Mouse (Mus musculus): ENCODE data around the gene Arl15.
"Not testable (repeated sequence)": the region's sequence is repeated elsewhere in the genome, so short reads cannot be mapped to it uniquely, and the experiment has no call there.

Gene Arl15

DNA sequence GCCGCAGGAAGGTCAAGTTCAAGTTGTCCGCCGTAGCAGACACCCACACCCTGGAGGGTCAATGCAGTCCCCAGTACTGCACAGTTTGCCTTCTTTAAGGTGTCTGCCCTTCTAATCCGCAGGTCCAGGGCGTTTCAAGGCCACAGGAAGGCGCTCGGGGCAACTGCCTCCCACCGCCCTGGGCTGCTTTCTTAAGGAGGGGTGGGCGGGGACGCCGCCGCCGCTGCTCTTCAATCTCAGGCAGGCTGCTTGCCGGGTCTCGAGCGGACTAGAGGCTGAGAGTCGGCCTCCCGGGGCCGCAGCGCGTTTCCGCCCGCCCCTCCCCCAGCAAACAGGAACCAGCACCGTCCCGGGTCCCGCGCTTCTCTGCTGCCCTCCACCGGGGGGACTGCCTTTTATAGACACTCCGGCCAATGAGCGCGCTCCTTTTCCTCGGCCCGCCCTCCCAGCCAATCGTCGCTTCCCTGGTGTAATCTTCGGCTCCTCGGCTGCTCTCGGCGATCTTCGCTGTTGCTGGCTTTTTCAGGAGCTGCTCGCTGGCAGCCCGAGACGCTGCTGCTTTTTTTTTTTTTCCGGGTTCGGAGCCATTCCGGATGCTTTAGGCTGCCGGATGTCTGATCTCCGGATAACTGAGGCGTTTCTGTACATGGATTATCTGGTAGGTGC is at the start of gene Arl15:
TSS of gene Arl15 (plus strand) at position 467 of the 666 bp plus-strand sequence.
- peak; percentile 97 for DNase-seq

DNA sequence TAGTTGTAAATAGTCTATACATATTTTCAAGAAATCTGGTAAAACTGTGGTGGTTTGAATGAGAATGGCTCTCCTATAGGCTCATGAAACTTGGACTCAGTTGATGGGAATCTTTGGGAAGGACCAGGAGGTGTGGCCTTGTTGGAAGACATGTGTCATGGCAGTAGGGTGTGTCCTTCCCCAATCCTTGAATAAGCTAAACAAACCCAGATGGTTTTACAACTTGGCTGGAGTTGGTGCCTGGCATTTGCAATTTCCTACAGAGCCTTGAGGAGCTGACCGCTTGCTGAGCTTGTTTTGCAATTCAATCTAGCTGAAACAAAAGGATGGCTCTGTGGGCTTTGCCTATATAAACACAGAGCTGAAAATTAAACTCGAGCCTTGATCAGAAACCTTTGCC is 49.0 kb upstream of the Arl15 start:
- DNase-seq = no peak

- DNase-seq = no peak
Measured at GRCm38 (mm10) chr13:113750766-113751165, 43.5 kb upstream of the Arl15 start.

DNA sequence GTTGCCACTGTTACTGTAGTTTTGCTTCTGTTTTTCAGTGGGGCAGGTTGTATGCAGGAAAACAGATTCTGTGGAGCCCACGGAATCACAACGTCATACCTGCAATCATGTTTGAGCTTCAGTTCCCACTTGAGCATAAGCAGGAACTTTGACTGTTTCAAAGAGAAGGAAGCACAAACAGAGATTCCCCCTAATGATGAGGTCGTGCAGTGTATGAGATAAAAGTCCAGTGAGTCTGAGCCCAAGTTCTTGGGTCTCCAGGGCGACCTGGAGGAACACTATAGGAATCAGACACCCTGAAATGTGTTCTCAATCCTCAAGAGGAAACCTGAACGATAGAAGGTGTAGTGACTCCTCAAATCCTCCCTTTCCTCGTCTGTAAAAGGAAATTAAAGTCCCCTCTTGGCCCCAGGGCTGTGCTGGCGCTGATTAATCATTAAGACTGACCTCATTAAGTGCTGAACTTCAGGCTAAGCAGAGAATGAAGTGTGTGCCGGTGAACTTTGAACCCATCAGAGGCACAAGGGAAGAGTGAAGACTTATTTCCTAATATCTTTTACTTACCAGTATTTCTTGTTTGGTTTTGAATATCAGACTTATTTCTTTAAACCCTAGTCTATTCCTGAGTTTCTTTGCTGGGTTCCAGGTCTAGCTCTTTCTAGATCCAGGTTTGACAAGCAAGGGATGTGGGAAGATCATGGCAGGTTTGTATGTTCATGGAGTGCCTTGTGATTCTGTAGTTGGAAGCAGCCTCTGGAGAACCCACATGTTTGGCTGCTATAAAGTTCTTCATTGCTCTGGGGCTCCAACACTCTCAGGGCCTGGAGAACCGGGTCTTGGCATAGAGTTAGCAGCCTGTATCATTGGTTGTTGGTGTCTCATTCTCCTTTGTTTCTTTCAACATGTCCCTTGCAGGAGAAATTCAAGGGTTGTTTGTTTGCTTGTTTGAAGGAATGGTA is 39.3 kb upstream of the Arl15 start:
- no peak for DNase-seq

GRCm38 (mm10) chr13:113755779-113756178 is 38.5 kb upstream of the Arl15 start:
- DNase-seq = no peak

DNA sequence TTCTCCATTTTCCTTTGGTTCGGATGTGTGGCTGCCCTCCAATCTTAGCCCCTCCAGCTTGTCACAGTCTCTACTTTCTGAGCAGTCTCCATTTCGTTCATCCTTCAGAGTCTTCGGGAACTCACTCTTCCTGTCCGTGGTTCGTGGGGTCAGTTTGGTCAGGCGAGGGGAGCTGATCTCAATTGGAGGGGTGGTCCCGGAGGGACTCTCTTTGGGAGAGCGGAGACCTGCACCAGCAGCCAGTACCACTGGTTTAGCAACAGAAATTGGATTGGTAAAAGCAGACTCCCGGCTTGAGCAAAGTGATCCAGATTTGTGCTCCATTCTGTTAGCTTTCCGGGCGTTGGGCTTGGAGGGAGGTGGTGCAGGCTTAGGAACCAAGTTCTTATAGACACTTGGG is 32.6 kb upstream of the Arl15 start:
- DNase-seq = no peak

DNA sequence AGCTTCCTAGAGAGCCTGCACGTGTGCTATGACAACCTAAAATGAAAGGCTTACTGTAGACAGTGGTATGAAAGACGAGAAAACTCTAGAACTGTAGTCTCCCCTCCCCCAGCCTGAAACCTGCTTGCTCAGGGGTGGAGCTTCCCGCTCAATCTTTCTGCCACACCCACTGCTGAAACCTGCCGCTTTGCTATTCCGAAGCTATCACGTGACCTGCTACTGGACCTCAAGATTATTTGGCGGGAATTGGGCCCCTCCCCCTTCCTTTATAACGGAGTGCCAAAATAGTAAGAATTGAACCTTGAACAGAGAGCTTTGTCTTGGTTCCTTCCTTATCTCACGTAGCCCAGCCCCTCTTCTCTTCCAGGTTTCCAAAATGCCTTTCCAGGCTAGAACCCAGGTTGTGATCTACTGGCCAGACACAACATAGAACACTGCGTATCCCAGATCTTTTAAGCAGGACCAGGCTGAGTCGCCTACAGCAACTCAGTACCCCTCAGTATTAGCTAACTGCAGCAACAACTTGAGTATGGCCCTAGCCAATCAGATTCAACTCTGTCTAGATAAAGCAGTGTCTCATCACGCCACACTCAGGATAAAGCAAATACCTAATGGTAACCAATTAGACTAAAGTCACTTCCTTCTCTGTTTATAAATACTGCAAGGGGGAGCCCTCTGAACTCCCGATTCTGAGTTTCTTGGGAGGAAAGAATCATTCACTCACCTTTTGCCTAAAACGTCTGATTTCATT is 31.4 kb upstream of the Arl15 start:
- no peak for DNase-seq

GRCm38 (mm10) chr13:113765411-113765810 is 28.9 kb upstream of the Arl15 start:
- no peak for DNase-seq

DNA sequence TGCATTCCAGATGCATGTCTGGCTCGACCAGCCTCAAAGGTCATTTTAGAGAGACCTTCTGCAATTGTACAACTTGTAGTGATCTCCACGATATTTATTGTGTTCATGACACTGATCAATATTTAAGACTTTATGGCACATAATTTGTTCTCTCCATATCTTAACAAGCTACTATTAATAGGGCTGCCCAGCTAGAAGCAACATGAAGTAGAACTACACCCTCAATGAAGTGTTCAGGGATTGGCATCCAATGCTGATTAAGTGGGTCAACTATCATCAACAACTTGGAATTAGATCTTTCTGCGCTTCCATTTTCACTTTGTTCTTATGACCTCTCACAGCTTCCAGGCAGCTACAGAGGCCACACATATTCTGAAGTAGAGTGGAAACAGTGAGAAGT is 24.5 kb upstream of the Arl15 start:
- no peak for DNase-seq

- no peak for DNase-seq
Measured at GRCm38 (mm10) chr13:113770340-113770739, 24.0 kb upstream of the Arl15 start.

DNA sequence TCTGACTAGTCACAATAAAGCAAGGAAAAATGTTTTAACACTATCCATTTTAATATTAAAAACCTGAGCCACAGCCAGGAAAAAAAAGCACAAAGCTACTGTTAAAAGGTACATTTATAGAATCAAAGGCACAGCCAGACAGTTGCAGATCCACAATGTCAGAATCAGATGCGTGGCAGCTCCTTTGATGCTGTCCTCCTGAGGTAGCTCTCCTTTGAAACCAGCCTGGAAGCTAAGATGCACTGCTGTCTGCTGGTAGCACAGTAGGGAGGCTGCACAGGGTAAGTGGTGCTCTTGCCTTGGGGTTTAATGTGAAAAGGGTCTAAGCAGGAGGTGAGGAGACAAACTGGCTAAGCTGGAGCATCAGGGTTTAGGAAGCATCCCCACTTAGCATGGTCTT is 23.0 kb upstream of the Arl15 start:
- no peak for DNase-seq

DNA sequence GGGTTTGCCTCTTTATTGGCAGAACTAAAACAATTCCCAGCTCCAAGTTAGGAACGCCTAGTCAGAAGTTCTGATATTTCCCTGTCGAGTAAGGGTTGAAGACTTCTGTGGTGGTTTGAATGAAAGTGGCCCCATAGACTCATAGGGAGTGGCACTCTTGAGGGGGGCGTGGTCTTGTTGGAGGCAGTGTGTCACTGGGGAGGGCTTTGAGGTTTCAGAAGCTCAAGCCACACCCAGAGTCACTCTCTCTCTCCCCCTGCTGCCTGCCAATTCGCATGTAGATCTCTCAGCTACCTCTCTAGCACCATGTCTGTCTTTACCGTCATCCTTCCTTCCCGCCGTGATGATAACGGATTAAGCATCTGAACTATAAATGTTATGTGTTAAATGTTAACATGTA is 19.5 kb upstream of the Arl15 start:
- no peak for DNase-seq

- no peak for DNase-seq
Measured at GRCm38 (mm10) chr13:113775244-113776140, 18.8 kb upstream of the Arl15 start.

DNA sequence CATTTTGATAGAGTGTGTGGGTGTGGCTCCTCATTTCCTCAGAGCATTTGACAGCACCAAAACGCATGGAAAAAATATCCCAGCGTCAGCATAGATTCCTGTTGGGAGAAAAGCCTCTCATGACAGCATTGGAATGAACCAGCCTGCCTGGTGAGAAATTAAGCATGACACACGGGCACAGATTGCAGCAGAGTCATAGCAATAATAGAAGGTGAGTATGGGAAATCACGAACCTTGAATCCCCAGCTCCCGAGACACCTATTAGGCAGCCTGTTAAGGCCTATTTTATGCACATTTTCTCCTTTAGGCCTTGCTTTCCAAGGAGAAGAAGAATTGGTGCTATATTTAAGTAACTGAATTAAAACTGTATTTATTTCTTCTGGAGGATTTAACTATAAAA is 8.5 kb upstream of the Arl15 start:
- no peak for DNase-seq

GRCm38 (mm10) chr13:113787136-113787535 is 7.2 kb upstream of the Arl15 start:
- DNase-seq = no peak

- DNase-seq = not testable (repeated sequence)
Measured at GRCm38 (mm10) chr13:113790016-113790415, 4.3 kb upstream of the Arl15 start.

GRCm38 (mm10) chr13:113793637-113794036 is 668 bp upstream of the Arl15 start:
- DNase-seq = no peak

- peak; percentile 66 for DNase-seq
Measured at GRCm38 (mm10) chr13:113794705-113795655, 675 bp downstream of the Arl15 start.

DNA sequence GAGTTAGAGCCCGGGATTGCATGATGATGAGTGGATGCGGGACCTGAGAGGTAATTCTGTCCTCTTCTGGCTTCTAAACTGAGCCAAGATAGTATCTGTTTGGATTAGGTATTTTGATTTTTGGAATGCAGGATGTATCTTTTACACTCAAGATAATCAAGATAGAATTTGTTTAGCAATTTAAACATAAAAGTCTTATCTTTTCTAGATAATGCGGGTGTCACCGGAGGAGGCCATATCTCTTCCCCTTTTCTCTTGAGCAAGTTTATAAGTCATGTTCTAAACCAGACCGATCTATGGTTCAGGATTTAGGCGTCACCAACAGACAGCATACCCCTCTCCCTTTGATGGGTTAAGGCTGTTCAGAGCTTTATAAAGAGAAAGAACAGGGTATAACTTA is 3.1 kb downstream of the Arl15 start:
- no peak for DNase-seq

- no peak for DNase-seq
Measured at GRCm38 (mm10) chr13:113799361-113799760, 5.1 kb downstream of the Arl15 start.

DNA sequence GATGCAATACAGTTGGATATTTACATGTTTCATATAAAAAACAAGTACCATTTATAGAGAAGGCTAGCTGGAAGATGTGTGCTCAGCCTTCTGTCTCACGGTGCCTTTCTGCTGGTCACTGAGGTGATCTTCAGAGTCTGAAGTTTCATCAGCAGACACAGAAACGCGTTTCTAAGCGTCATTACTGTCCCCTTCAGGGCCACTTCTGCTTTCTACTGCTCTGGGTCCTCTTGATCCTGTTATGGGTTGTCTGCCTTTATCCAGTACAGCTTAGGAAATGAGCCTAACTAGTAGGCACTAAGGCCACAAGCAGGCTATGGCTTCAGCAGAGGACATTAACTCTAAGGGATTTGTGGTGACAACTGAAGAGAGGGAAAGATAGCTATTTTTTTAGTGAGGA is 5.9 kb downstream of the Arl15 start:
- no peak for DNase-seq

Measured in liver (tissue).